Mouse (Mus musculus): ENCODE data around the gene Lgr5. TPM values are rescaled to one million over a fixed set of nuclear protein-coding genes. Genes with fewer than 3 reads are reported as not detected.
A peak's percentile ranks its signal among the peaks of the same experiment; 100 is the strongest.

The Lgr5 gene
- polyA plus RNA-seq, 1 experiment from 2014 or later: 4.8 TPM

DNA sequence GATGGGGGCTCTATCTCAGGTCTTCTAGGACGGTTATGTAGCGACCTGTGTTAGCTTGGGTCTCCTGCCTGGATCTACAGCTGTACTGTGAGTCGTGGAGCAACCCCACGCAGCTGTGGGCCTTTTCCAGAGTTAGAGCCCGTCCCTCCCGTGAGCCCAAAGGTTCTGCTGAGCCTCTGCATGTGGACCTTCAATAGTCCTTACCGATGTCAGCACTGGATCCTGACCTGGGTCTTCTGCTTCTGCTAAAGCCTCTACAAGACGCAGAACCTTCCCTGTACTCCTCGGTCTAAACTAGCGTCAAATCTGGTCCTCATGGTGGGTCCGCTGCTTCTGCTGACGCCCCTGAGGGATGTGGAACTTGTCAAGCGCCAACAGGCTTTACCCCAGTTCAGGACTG is 139.0 kb downstream of the Lgr5 start:
- Histone ChIP-seq H3K36me3 (no peaks in the 10 kb centered on the region), H3K4me3 (no peak overlapping the region), H3K27ac (no peak overlapping the region), H3K9me3 (0 out of 2 replicates have a peak, but pooled peaks cover 4% of the 10 kb centered on the region), H3K4me1 (replicated peaks) (no peaks in the 10 kb centered on the region), H3K27me3 (ENCODE audit: insufficient read depth, poor library complexity, severe bottlenecking) (no peaks in the 10 kb centered on the region)
- no peak for DNase-seq (ENCODE audit: low spot score)
- 93% methylated on average over 13 of the region's 13 CpGs for WGBS

DNA sequence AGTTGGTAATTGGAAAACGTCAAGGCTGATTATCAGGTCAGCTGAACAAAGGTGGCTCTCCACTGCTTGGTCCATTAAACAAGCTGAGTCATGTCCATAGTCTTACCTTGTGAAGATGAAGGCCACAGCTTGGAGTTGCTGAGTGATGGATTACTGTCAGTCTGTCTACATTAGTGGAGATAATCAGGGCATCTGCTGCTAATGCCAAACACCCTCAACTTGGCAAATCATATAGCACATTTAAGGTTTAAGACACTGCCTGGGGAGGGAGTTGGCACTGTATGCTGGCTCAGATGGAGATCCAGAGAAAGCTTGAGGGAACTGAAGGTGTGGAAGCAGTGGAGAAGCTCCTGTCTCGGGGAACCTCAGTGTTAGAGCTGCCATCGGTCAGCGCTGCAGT is 150.3 kb downstream of the Lgr5 start:
- Histone ChIP-seq H3K4me3 (no peak overlapping the region), H3K9me3 (no peaks in the 10 kb centered on the region), H3K27ac (no peak overlapping the region), H3K4me1 (replicated peaks) (no peaks in the 10 kb centered on the region), H3K36me3 (peaks cover 43% of the 10 kb centered on the region), H3K27me3 (ENCODE audit: insufficient read depth, poor library complexity, severe bottlenecking) (no peaks in the 10 kb centered on the region)
- DNase-seq (ENCODE audit: low spot score): no peak
- WGBS: 92% methylated on average over 4 of the region's 4 CpGs

DNA sequence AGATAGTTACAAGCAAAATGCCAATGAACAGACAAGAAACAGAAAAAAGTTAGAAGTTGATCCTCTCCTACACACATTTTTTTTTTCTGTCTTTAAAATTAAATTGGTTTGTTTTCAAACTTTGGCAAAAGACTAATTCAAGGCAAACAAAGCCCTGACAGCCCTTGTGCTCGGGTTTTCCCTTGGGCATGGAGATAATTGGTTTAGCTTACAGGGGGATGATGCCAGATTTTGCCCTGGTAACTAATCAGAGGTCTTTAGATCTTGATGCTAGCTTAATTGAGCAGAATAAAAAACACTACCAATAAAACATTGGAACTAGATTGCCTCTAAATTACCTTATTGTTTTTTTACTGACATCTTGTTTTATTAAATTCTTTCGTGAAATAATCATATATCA is 162.2 kb downstream of the Lgr5 start:
- peaks cover 97% of the 10 kb centered on the region for H3K36me3 ChIP-seq
- H3K4me1 ChIP-seq (replicated peaks): no peaks in the 10 kb centered on the region
- no peaks in the 10 kb centered on the region for H3K27me3 ChIP-seq (ENCODE audit: insufficient read depth, poor library complexity, severe bottlenecking)
- WGBS: 77% methylated on average over 2 of the region's 2 CpGs
- no peaks in the 10 kb centered on the region for H3K9me3 ChIP-seq
- DNase-seq (ENCODE audit: low spot score): no peak
- no peak overlapping the region for H3K4me3 ChIP-seq
- H3K27ac ChIP-seq: no peak overlapping the region

DNA sequence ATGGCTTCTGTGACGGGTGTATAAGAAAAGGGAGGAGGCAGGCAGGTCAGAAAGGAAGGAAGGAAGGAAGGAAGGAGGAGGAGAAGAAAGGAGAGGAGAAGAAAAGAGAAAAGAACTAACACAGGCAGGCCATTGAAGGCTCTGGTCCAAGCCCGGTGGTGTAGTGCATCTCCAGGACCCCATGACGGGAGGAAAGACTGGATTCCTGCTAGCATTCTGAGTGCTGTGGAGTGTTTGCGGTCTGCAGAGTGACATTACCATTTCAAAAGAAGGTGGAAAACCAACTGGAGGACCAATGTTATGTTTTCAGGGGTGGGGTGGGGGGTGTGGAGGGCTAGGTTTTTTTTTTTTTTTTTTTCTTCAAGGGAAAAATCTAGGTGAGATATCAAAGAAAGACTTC is 165.6 kb downstream of the Lgr5 start:
- WGBS: 83% methylated on average over 4 of the region's 4 CpGs
- Histone ChIP-seq H3K36me3 (peaks cover 96% of the 10 kb centered on the region), H3K27ac (no peak overlapping the region), H3K9me3 (no peaks in the 10 kb centered on the region), H3K4me3 (no peak overlapping the region), H3K4me1 (replicated peaks) (no peaks in the 10 kb centered on the region), H3K27me3 (ENCODE audit: insufficient read depth, poor library complexity, severe bottlenecking) (no peaks in the 10 kb centered on the region)
- no peak for DNase-seq (ENCODE audit: low spot score)

DNA sequence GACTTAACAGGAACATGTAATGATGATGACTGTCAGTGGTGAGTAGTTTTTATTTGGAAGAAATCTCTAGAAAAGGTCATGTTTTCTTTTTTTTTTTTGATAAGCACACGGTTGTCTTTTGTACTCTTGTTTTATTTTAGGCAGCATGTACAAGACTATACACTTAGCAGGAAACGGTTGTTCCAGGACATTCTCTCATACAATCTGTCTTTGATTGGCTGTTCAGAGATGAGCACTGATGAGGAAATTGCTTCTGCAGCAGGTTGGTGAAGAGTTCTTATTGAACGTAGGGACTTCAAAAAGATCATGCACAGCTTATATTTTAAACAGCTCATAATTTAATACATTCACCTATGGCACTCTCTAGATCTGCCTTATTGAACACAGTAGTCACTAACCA is 173.5 kb downstream of the Lgr5 start:
- no peak overlapping the region for H3K27ac ChIP-seq
- WGBS: 94% methylated on average over 3 of the region's 3 CpGs
- DNase-seq (ENCODE audit: low spot score): no peak
- H3K27me3 ChIP-seq (ENCODE audit: insufficient read depth, poor library complexity, severe bottlenecking): no peaks in the 10 kb centered on the region
- peaks cover 98% of the 10 kb centered on the region for H3K36me3 ChIP-seq
- no peaks in the 10 kb centered on the region for H3K4me1 ChIP-seq (replicated peaks)
- H3K4me3 ChIP-seq: no peak overlapping the region
- H3K9me3 ChIP-seq: no peaks in the 10 kb centered on the region

DNA sequence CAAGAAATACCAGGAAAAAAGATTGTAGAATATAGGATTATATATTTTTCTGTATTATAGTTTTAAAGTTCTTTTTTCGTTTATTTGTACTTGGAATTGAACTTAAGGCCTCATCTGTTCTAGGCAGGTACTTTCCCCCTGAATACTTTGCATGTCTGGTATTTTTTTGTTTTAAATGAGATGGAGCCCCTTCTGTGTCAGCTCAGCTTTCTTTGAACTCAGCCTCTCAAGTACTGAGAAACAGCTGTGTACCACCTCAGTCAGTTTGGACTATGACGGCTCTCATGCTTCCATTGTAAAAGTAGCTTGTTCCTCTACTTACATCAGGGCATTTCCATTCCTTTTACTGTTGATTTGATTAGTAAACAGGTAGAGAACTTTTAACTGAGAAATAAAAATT is 174.1 kb downstream of the Lgr5 start:
- Histone ChIP-seq H3K36me3 (peaks cover 98% of the 10 kb centered on the region), H3K4me1 (replicated peaks) (no peaks in the 10 kb centered on the region), H3K27me3 (ENCODE audit: insufficient read depth, poor library complexity, severe bottlenecking) (no peaks in the 10 kb centered on the region), H3K27ac (no peak overlapping the region), H3K9me3 (no peaks in the 10 kb centered on the region), H3K4me3 (no peak overlapping the region)
- no peak for DNase-seq (ENCODE audit: low spot score)
- WGBS: 91% methylated on average over 2 of the region's 2 CpGs

DNA sequence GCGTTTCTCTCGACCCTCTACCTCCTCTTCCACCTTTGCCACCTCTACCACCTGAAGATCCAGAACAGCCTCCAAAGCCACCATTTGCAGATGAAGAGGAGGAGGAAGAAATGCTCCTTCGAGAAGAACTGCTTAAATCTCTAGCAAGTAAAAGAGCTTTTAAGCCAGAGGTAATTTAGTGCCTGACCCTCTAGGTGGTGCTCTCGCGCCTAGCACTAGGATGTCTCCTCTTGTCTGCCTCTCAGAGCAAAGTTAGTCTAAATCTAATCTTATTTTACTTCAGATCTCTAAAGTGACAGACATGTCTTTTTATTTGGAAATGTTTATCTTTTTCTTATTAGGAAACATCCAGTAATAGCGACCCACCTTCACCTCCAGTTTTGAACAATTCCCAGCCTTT is 181.2 kb downstream of the Lgr5 start:
- peak; percentile 56 for DNase-seq (ENCODE audit: low spot score)

More for the DNA sequence above, 181.2 kb downstream of the Lgr5 start:
- Histone ChIP-seq H3K4me3 (no peak overlapping the region), H3K4me1 (replicated peaks) (no peaks in the 10 kb centered on the region), H3K36me3 (peaks cover 92% of the 10 kb centered on the region), H3K9me3 (no peaks in the 10 kb centered on the region), H3K27me3 (ENCODE audit: insufficient read depth, poor library complexity, severe bottlenecking) (no peaks in the 10 kb centered on the region), H3K27ac (no peak overlapping the region)
- WGBS: 72% methylated on average over 6 of the region's 6 CpGs

Other genes with a start within 250 kb of the Lgr5 start
- 33.9 and 35.8 TPM in 2 replicates for gene Tmem19, start 225.3 kb downstream of the Lgr5 start, polyA plus RNA-seq (2016; fragmentation: Nextera tagmentation; extraction: Ambion mirVana)
- 23.5 and 25.8 TPM in 2 replicates for gene Thap2, start 203.3 kb downstream of the Lgr5 start, polyA plus RNA-seq (2016; fragmentation: Nextera tagmentation; extraction: Ambion mirVana)
- 13.3 and 19.3 TPM in 2 replicates for gene Zfc3h1, start 202.8 kb downstream of the Lgr5 start, polyA plus RNA-seq (2016; fragmentation: Nextera tagmentation; extraction: Ambion mirVana)
- gene A930009A15Rik, start 17.8 kb downstream of the Lgr5 start, polyA plus RNA-seq (2016; fragmentation: Nextera tagmentation; extraction: Ambion mirVana): 0.27 and 0.56 TPM in 2 replicates
- 0.88 and 1.2 TPM in 2 replicates for gene Tspan8, start 229.1 kb upstream of the Lgr5 start, polyA plus RNA-seq (2016; fragmentation: Nextera tagmentation; extraction: Ambion mirVana)